Mouse (Mus musculus) left cerebral cortex, adult 8-10 months (tissue): ENCODE results near the gene Pabpc4l. TPM values are rescaled to one million over a fixed set of nuclear protein-coding genes. Genes with fewer than 3 reads are reported as not detected.
"Not testable (repeated sequence)": the region's sequence is repeated elsewhere in the genome, so short reads cannot be mapped to it uniquely, and the experiment has no call there.

ENCODE experiments used
- DNase-seq, 2 experiments: peaks; one replicate each; pipeline ENCODE4 v3.0.0; 2022; ENCODE audit warnings: low spot score in 2 of 2
- total RNA-seq, 4 experiments: library from RNA; stranded (reverse); gene quantifications; 2 replicates each; pipeline ENCODE4 v1.2.4; 2022

Gene Pabpc4l
- 1 to 10 TPM in 1 of 4 experiments, under 1 TPM in 3; 0.27 to 1.1 (median 0.81) TPM for total RNA-seq

- no peak for DNase-seq
These were observed at the start of gene Pabpc4l for GRCm38 (mm10) chr3:46447481-46448265. Gene Pabpc4l (minus strand): TSS chr3:46448219.

GRCm38 (mm10) chr3:46490989-46491259 is 42.9 kb upstream of the Pabpc4l start:
- DNase-seq: no peak

- no peak for DNase-seq
These were observed 42.3 kb upstream of the Pabpc4l start for GRCm38 (mm10) chr3:46490132-46490988.

- not testable (repeated sequence) for DNase-seq
These were observed 38.1 kb upstream of the Pabpc4l start for GRCm38 (mm10) chr3:46486091-46486490.

- no peak for DNase-seq
These were observed 180 bp upstream of the Pabpc4l start for GRCm38 (mm10) chr3:46448266-46448532.

- DNase-seq: no peak
These were observed 16.6 kb downstream of the Pabpc4l start for GRCm38 (mm10) chr3:46431416-46431815.
